Mouse (Mus musculus): Measurements from ENCODE around the gene Mtx3.

Gene Mtx3

DNA sequence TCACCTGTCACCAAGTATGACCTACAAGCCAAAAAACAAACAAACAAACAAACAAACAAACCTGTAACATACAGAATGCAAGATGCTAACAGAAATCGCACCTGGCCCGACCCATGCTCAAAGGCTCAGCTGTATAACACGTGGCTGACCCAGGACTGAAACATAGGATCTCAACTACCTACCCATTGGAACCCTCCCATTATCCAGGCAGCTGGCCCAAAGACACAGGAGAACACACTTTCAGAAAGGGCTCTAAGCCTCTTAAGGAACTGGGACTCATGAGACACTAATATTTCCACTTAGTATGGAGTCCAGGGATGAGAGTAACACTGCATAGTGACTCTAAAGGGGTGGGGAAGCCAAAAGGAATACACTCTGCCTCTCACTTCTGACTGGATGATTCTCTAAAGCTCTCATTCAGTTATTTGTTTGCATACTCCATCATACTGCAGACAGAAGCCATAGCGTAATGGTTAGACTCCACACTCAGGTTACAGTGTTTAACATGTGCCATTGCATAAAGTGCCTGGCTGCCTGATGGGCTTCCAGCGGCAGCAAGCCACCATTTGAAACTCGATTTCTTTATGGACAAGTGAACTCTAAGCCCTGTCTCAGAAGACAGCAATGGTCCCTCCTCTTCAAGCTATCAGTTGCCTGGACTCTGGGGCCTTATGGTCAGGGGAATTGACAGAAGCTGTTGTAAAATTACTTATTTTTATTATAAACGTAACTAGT lies 38.6 kb downstream of the Mtx3 start:
- no peak for DNase-seq (ENCODE audit: low read depth in 2 of 2, low spot score in 2 of 2)

DNA sequence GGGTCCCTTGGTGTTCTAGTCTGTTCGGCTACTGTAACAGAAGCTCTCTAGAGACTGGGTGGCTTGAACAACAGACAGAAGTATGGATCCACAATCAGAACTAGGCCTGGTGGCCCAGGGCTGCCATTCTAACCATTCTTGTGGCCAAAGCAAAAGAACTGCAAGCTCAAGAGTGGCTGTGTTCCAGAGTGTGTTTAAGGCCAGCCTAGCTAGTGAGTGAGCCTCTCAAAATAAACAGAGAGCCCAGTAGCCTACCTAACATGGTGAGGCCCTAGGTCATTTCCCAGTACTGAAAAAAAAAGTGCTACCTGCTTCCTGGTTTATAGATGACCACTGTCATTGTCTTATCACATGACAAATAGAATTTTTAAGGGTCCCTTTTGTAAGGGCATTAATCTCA lies 39.6 kb downstream of the Mtx3 start:
- DNase-seq (ENCODE audit: low read depth in 2 of 2, low spot score in 2 of 2) = no peak

DNA sequence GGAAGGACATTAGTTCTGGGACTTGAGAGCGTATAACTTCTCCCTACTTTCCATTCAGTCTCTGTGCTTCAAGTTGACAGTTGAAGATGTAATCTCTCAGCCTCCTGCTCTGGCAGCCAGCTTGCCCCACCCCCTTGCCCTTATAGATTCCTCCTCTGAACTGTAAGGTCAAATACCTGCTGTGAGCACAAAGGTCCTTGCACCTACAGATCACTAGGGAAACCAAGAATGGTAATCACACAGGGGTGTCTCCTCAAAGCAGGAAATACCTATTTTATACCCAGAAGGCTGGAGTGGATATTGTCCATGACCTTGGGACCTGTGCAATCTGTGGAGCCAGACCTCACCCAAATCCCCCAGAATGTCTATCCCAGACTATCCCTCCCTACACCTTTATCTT lies 40.4 kb downstream of the Mtx3 start:
- no peak for DNase-seq (ENCODE audit: low read depth in 2 of 2, low spot score in 2 of 2)

DNA sequence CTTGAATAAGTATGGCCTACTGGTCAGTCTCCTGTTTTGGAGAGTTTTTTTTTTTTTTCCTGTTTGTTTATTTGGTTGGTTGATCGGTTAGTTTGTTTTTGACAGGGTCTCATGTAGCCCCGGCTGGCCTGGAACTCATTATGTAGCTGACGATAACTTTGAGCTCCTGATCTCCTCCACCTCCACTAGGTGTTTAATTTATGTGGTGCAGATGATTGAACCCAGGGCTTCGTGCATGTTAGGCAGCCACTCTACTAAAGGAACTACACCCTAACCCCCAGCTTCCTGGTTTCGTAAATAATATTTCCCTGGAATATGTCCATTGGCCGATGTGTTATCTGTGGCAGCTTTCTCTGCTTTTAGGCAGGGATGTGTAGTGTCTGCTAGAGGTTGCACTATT lies 54.5 kb downstream of the Mtx3 start:
- DNase-seq (ENCODE audit: low read depth in 2 of 2, low spot score in 2 of 2) = no peak

DNA sequence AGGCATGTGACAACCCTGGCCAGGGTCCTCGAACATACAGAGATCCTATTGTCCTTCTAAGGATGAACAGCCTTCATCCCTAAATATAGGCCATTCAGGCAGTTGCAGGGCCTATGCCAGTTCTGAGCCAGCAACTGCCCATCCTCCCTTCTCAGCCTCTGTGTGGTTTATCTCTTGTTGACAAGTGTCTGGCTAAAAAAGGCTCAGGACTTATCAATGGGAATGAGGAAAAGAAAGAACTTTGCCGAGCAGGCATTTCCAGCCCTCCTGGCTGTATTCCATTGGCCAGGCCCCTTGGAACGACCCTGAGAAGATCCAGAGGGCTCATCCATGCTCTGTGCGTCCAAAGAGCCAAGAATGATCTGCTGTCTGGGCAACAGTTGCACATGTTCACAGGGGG lies 58.7 kb downstream of the Mtx3 start:
- no peak for DNase-seq (ENCODE audit: low read depth in 2 of 2, low spot score in 2 of 2)

DNA sequence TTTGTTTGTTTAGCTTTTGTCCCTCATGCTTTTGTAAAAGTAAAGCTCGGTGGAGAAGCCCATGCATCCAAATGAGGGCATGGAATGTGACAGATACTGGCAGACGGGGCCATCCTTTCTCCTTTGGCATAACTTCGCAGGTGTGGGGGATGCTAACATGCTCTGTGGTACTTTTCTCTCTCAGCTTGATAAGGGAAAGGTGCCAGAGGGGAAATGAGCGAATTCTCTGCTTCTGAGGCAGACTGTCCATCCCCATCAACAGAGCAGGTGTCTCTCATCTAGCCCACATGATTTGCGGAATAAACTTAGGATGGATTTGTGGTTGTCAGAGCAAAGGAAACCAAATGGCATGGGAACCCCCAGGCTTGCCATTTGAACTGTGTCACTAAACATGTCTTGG lies 61.4 kb downstream of the Mtx3 start:
- DNase-seq (ENCODE audit: low read depth in 2 of 2, low spot score in 2 of 2) = no peak

DNA sequence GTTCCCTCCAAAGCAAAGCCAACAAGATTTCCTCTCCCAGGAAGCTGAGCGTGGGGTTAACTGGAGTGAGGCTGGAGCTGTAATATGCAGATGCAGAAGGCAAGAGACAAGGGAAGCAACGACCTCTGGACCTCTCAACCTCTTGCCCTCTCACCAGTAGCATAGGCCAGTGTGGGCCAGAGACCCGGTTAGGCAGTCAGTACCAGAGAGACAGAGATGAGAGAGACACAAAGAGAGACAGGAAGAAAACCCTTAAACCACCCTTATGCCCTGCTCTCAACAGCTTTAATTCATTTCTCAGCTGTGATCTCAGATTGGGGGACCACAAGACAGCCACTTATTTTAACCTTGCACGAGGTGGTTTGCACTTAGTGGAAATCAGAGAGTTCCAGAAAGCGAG lies 62.8 kb downstream of the Mtx3 start:
- DNase-seq (ENCODE audit: low read depth in 2 of 2, low spot score in 2 of 2) = no peak

Measured in CD8-positive naive resting alpha-beta T cell, adult 2 months (primary cell).